Mouse (Mus musculus) stomach, postnatal 0 days (tissue): Measurements from ENCODE around the gene Egln1. TPM values are rescaled to one million over a fixed set of nuclear protein-coding genes. Genes with fewer than 3 reads are reported as not detected.

ENCODE experiments used
- ATAC-seq: fragments of 200-750 bp; cut with Nextera tagmentation; 2 replicates; pipeline ENCODE4 v1.8.0; 2017; ENCODE audit not compliant: low FRiP score, low TSS enrichment
- DNase-seq: peaks from one replicate; pipeline ENCODE4 v3.0.0-alpha.2; 2016; ENCODE audit warnings: low spot score
- H3K27ac ChIP-seq: fragments of 300-500 bp; sonication (generic); replicated peaks from 2 replicates; pipeline ENCODE4 v1.5.1; 2014; ENCODE audit warnings: mild to moderate bottlenecking, control low read depth
- H3K27me3 ChIP-seq: fragments of 300-500 bp; sonication (generic); 2 replicates; pipeline ENCODE4 v1.6.1; 2014; ENCODE audit warnings: low read length; ENCODE audit not compliant: control insufficient read depth, insufficient read depth
- H3K36me3 ChIP-seq: fragments of 300-500 bp; sonication (generic); 2 replicates; pipeline ENCODE4 v1.6.1; 2014; ENCODE audit warnings: low read length, mixed read lengths; ENCODE audit not compliant: control insufficient read depth, insufficient read depth
- H3K4me1 ChIP-seq: fragments of 300-500 bp; sonication (generic); replicated peaks from 2 replicates; pipeline ENCODE4 v1.6.1; 2014; ENCODE audit warnings: antibody characterized with exemption; ENCODE audit not compliant: control insufficient read depth, insufficient read depth
- H3K4me2 ChIP-seq: fragments of 300-500 bp; sonication (generic); replicated peaks from 2 replicates; pipeline ENCODE4 v1.6.1; 2014; ENCODE audit warnings: low read depth, mild to moderate bottlenecking, control low read depth, moderate library complexity
- H3K4me3 ChIP-seq: fragments of 300-500 bp; sonication (generic); 2 replicates; pipeline ENCODE4 v1.5.1; 2014; ENCODE audit warnings: low read depth, low read length, control low read depth
- H3K9ac ChIP-seq: fragments of 300-500 bp; sonication (generic); 2 replicates; pipeline ENCODE4 v1.6.1; 2014; ENCODE audit warnings: mild to moderate bottlenecking, low read length, control low read depth, mixed read lengths
- H3K9me3 ChIP-seq: fragments of 300-500 bp; sonication (generic); 2 replicates; pipeline ENCODE4 v1.6.1; 2016; ENCODE audit warnings: low read length; ENCODE audit not compliant: control insufficient read depth
- CTCF ChIP-seq: IDR thresholded peaks from 2 replicates; pipeline ENCODE4 v1.5.1; 2016; ENCODE audit warnings: antibody characterized with exemption, low read depth, mild to moderate bottlenecking, moderate library complexity
- EP300 ChIP-seq: optimal IDR thresholded peaks from 2 replicates; pipeline ENCODE3; 2016; ENCODE audit warnings: antibody characterized with exemption
- WGBS: fragments of 180-500 bp; shearing (Covaris S2); extraction: QIAGEN DNeasy Blood & Tissue Kit; methylation state at CpG from one replicate; pipeline ENCODE4 v1.1.7; 2014; 5-methylcytosine and 5-hydroxymethylcytosine counted together
- polyA plus RNA-seq: library from polyadenylated mRNA; unstranded; fragments of >200 nt; fragmentation: Nextera tagmentation; extraction: Ambion mirVana; gene quantifications from 2 replicates; pipeline ENCODE4 v1.2.1, GENCODE M21; 2015

Egln1 gene
- polyA plus RNA-seq, 1 experiment from 2014 or later, result 7.1 TPM

DNA sequence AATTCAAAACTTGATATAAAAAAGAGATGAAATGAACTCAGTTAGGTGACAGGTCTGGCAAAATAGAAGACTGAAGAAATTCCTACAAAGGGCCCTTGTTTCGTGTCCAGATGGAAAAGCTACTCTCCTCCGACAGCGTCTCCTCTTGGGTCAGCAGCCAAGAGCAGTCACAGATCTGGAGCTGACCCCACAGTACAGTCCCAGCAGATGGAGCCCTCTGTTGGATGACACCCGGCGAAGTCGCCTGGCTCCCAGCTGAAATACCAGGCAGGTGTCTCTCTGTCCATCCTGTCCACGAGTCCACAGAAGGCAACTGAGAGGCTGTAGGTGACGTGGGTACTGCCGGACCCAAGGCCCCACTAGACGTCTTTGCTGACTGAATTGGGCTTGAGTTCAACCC lies 38.8 kb downstream of the Egln1 start:
- no peak overlapping the region for H3K27ac ChIP-seq
- H3K9ac ChIP-seq, result no peak overlapping the region
- no peaks in the 10 kb centered on the region for H3K27me3 ChIP-seq
- no peak for ATAC-seq
- peak; percentile 25; the same call in 1 of the 2 replicates for TF ChIP-seq CTCF
- no peak for TF ChIP-seq EP300
- H3K4me2 ChIP-seq, result no peak overlapping the region
- DNase-seq, result no peak
- no peaks in the 10 kb centered on the region for H3K9me3 ChIP-seq
- H3K4me3 ChIP-seq, result no peak overlapping the region
- H3K36me3 ChIP-seq, result peaks cover 24% of the 10 kb centered on the region
- H3K4me1 ChIP-seq, result no peaks in the 10 kb centered on the region
- 78% methylated on average over 10 of the region's 10 CpGs for WGBS

DNA sequence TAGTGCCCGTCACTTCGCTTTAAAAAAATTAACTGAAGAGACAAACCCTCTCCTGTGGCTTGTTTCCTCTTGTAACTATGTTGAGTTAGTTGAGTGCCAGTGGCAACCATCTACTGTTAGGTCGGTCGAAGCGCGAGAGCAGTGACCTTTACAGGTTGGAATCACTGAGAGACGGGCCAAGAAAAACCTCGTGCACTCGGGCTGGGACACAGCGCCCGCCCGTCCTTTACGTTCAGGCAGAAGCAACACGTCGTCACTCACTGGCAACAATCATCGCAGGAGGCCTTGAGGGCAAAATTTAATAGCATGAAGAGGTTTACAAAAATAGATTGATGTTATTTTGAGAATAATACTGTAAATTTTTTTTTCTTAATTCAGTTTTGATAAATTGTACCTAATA lies 39.2 kb downstream of the Egln1 start:
- Histone ChIP-seq H3K4me1 (no peaks in the 10 kb centered on the region), H3K4me3 (no peak overlapping the region), H3K9me3 (no peaks in the 10 kb centered on the region), H3K9ac (no peak overlapping the region), H3K4me2 (no peak overlapping the region), H3K27ac (no peak overlapping the region), H3K27me3 (no peaks in the 10 kb centered on the region), H3K36me3 (peaks cover 24% of the 10 kb centered on the region)
- no peak for ATAC-seq
- WGBS, result 90% methylated on average over 16 of the region's 16 CpGs
- TF ChIP-seq CTCF, result no peak
- TF ChIP-seq EP300, result no peak
- no peak for DNase-seq

DNA sequence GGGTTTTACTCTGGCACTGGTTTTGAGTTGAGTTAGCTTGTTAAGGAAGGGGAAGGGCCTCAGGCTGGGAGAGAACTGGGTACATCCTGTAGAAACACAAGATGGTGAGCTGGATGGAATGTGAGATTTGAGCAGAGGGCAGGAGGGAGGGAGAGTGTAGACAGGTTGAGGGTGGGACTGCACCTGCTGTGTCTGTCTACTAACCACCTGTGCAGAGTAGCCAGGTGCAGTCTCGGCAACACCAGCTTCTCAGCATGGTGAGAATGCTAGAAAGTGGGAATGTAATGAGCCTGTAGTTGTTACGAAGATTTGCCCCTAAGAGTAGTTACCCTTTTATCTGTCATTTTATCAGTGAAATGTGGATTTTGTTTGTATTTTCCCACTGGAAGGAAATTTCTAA lies 43.6 kb downstream of the Egln1 start:
- Histone ChIP-seq H3K4me3 (no peak overlapping the region), H3K9me3 (no peaks in the 10 kb centered on the region), H3K36me3 (peaks cover 35% of the 10 kb centered on the region), H3K4me2 (no peak overlapping the region), H3K27ac (no peak overlapping the region), H3K4me1 (no peaks in the 10 kb centered on the region), H3K9ac (no peak overlapping the region), H3K27me3 (no peaks in the 10 kb centered on the region)
- WGBS, result 77% methylated on average over 2 of the region's 2 CpGs
- DNase-seq (no peak), ATAC-seq (no peak)
- TF ChIP-seq CTCF, result no peak
- TF ChIP-seq EP300, result no peak

DNA sequence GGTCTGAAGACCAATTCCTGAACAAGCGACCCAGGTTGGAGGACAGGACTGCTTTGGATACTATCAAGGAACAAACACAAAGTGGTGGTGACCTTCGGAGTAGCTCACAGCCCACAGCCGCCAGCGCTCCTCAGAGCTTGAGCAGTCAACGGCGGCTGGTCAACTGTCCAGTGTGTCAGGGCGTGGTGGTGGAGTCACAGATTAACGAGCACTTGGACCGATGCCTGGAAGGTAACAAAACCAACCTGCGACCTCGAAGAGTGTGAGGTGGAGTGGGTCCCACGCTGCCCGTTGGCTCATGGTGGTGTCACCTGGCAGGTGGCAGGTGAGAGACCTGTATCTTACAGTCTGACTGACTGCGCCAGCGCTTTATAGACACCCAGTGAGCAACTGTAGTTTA lies 45.9 kb downstream of the Egln1 start:
- no peak overlapping the region for H3K4me2 ChIP-seq
- no peaks in the 10 kb centered on the region for H3K9me3 ChIP-seq
- H3K27ac ChIP-seq, result no peak overlapping the region
- TF ChIP-seq EP300 (no peak), CTCF (no peak)
- ATAC-seq, result 0 out of 2 replicates have a peak, but pooled peaks have one; percentile 14
- peaks cover 29% of the 10 kb centered on the region for H3K36me3 ChIP-seq
- H3K4me3 ChIP-seq, result no peak overlapping the region
- 0 out of 2 replicates have a peak, but pooled peaks cover 6% of the 10 kb centered on the region for H3K4me1 ChIP-seq
- no peak overlapping the region for H3K9ac ChIP-seq
- no peak for DNase-seq
- 90% methylated on average over 15 of the region's 15 CpGs for WGBS
- no peaks in the 10 kb centered on the region for H3K27me3 ChIP-seq

DNA sequence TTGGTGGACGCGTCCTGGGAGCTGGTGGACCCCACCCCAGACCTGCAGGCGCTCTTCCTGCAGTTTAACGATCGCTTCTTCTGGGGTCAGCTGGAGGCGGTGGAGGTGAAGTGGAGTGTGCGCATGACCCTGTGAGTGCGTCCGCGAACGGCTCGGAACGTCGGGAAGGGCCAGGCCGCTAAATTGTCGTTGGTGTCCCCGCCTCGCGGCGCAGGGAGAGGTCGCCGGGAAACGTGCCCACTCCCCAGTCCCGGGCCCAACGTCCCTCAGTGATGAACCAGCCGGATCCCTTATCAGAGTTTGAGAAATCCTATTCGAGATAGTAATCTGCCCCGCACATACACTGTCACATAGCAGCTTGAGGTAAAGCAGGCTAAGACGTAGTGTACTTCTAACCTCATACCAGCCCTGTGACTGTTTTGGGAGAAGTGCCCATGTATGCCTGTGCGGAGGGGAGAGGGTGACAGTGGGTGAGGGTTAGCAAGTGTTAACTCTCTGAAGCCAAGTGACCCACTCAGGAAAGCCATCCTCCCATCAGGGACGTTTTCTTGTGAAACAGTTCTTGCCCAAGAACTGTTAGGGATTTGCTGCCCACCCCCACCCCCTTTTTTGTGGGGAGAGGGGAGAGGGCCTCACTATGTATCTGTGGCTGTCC lies 50.7 kb downstream of the Egln1 start:
- H3K27me3 ChIP-seq, result no peaks in the 10 kb centered on the region
- peak overlapping the region; percentile 98 for H3K4me2 ChIP-seq
- H3K4me3 ChIP-seq, result peak overlapping the region; percentile 86
- H3K27ac ChIP-seq, result peak overlapping the region; percentile 86
- TF ChIP-seq CTCF (no peak), EP300 (no peak)
- ATAC-seq, result no peak
- peaks cover 14% of the 10 kb centered on the region; the same call in 1 of the 2 replicates for H3K4me1 ChIP-seq
- H3K36me3 ChIP-seq, result peaks cover 29% of the 10 kb centered on the region
- H3K9ac ChIP-seq, result peak overlapping the region; percentile 87
- no peak for DNase-seq
- WGBS, result 3% methylated on average over 31 of the region's 31 CpGs
- H3K9me3 ChIP-seq, result no peaks in the 10 kb centered on the region
